Mouse (Mus musculus) kidney, adult 11 months (tissue): ENCODE results near the gene D13Ertd608e.
A peak's percentile ranks its signal among the peaks of the same experiment; 100 is the strongest.
"Not testable (repeated sequence)": the region's sequence is repeated elsewhere in the genome, so short reads cannot be mapped to it uniquely, and the experiment has no call there.

ENCODE experiments used
- DNase-seq: peaks from one replicate; pipeline ENCODE4 v3.0.0; 2022

The D13Ertd608e gene

GRCm38 (mm10) chr13:119835320-119836056 is at the start of gene D13Ertd608e:
D13Ertd608e (plus strand) TSS chr13:119836006.
- DNase-seq, result peak; percentile 12

GRCm38 (mm10) chr13:119789851-119790717 is 45.7 kb upstream of the D13Ertd608e start:
- peak; percentile 28 for DNase-seq

GRCm38 (mm10) chr13:119790761-119791579 is 44.8 kb upstream of the D13Ertd608e start, which contains the start of gene Zfp131:
Zfp131 (minus strand) TSS chr13:119790889.
- DNase-seq, result peak; percentile 93

GRCm38 (mm10) chr13:119791580-119792135 is 44.1 kb upstream of the D13Ertd608e start:
- DNase-seq, result peak; percentile 30

- no peak for DNase-seq
Observed at GRCm38 (mm10) chr13:119792791-119793404, 42.9 kb upstream of the D13Ertd608e start.

GRCm38 (mm10) chr13:119797656-119798055 is 38.1 kb upstream of the D13Ertd608e start:
- DNase-seq, result no peak

- no peak for DNase-seq
Observed at GRCm38 (mm10) chr13:119808937-119809336, 26.9 kb upstream of the D13Ertd608e start.

GRCm38 (mm10) chr13:119810031-119810430 is 25.8 kb upstream of the D13Ertd608e start:
- no peak for DNase-seq

- DNase-seq, result no peak
Observed at GRCm38 (mm10) chr13:119816798-119817197, 19.0 kb upstream of the D13Ertd608e start.

GRCm38 (mm10) chr13:119817579-119818206 is 18.1 kb upstream of the D13Ertd608e start:
- DNase-seq, result no peak

- DNase-seq, result not testable (repeated sequence)
Observed at GRCm38 (mm10) chr13:119830116-119830515, 5.7 kb upstream of the D13Ertd608e start, which contains the start of gene AF067063. AF067063 (minus strand) TSS chr13:119830216.

- DNase-seq, result peak; percentile 28
Observed at GRCm38 (mm10) chr13:119836324-119836811, 562 bp downstream of the D13Ertd608e start.

- DNase-seq, result peak; percentile 6
Observed at GRCm38 (mm10) chr13:119837719-119838337, 2.0 kb downstream of the D13Ertd608e start.

GRCm38 (mm10) chr13:119839982-119840381 is 4.2 kb downstream of the D13Ertd608e start:
- not testable (repeated sequence) for DNase-seq

- DNase-seq, result not testable (repeated sequence)
Observed at GRCm38 (mm10) chr13:119862399-119862798, 26.6 kb downstream of the D13Ertd608e start.

GRCm38 (mm10) chr13:119864395-119864999 is 28.7 kb downstream of the D13Ertd608e start:
- DNase-seq, result not testable (repeated sequence)

- peak; percentile 66 for DNase-seq
Observed at GRCm38 (mm10) chr13:119886896-119887295, 51.1 kb downstream of the D13Ertd608e start.

GRCm38 (mm10) chr13:119894685-119895084 is 58.9 kb downstream of the D13Ertd608e start, which contains the start of gene Tcstv1:
Tcstv1 (minus strand) TSS chr13:119894785.
- DNase-seq, result not testable (repeated sequence)
